Mouse (Mus musculus): ENCODE results near the gene Gdf15. TPM values are rescaled to one million over a fixed set of nuclear protein-coding genes. Genes with fewer than 3 reads are reported as not detected.

The Gdf15 gene
- polyA plus RNA-seq, 3 experiments from 2014 or later = not detected

GRCm38 (mm10) chr8:70628986-70629490, 3.2 kb downstream of the Gdf15 start:
- ATAC-seq = no peak

GRCm38 (mm10) chr8:70627041-70627440, 5.2 kb downstream of the Gdf15 start:
- no peak for ATAC-seq

GRCm38 (mm10) chr8:70625104-70625503, 7.2 kb downstream of the Gdf15 start:
- no peak for ATAC-seq

GRCm38 (mm10) chr8:70622220-70622619, 10.0 kb downstream of the Gdf15 start:
- ATAC-seq = no peak

GRCm38 (mm10) chr8:70618888-70619334, 13.3 kb downstream of the Gdf15 start:
- peak; percentile 35 for ATAC-seq

GRCm38 (mm10) chr8:70617985-70618384, 14.3 kb downstream of the Gdf15 start:
- no peak for ATAC-seq

- ATAC-seq = no peak
These were observed 15.6 kb downstream of the Gdf15 start for GRCm38 (mm10) chr8:70616645-70617044.

GRCm38 (mm10) chr8:70615894-70616293, 16.4 kb downstream of the Gdf15 start, which contains the start of gene Lrrc25:
Gene Lrrc25, plus strand, starts transcription at chr8:70616155.
- ATAC-seq = no peak

GRCm38 (mm10) chr8:70615281-70615680, 17.0 kb downstream of the Gdf15 start:
- no peak for ATAC-seq

GRCm38 (mm10) chr8:70614469-70614868, 17.8 kb downstream of the Gdf15 start:
- no peak for ATAC-seq

- no peak for ATAC-seq
These were observed 18.5 kb downstream of the Gdf15 start for GRCm38 (mm10) chr8:70613763-70614162.

- peak; percentile 29 for ATAC-seq
These were observed 20.4 kb downstream of the Gdf15 start for GRCm38 (mm10) chr8:70611849-70612248.

GRCm38 (mm10) chr8:70610796-70611771, 21.2 kb downstream of the Gdf15 start:
- ATAC-seq = peak; percentile 1

GRCm38 (mm10) chr8:70609849-70610795, 22.1 kb downstream of the Gdf15 start:
- peak; percentile 59 for ATAC-seq

- ATAC-seq = peak; percentile 55
These were observed 22.8 kb downstream of the Gdf15 start for GRCm38 (mm10) chr8:70609368-70609848.

GRCm38 (mm10) chr8:70608749-70609367, 23.4 kb downstream of the Gdf15 start, which contains the start of gene Ssbp4:
Gene Ssbp4, minus strand, starts transcription at chr8:70608872.
- ATAC-seq = no peak

GRCm38 (mm10) chr8:70607898-70608748, 24.1 kb downstream of the Gdf15 start:
- ATAC-seq = peak; percentile 10

- ATAC-seq = no peak
These were observed 24.7 kb downstream of the Gdf15 start for GRCm38 (mm10) chr8:70607603-70607897.

GRCm38 (mm10) chr8:70606780-70607602, 25.3 kb downstream of the Gdf15 start:
- no peak for ATAC-seq

Measured in inflammation-experienced regulatory T-cells, adult 6 months (primary cell).